Mouse (Mus musculus): ENCODE results near the gene AW011738.

DNA sequence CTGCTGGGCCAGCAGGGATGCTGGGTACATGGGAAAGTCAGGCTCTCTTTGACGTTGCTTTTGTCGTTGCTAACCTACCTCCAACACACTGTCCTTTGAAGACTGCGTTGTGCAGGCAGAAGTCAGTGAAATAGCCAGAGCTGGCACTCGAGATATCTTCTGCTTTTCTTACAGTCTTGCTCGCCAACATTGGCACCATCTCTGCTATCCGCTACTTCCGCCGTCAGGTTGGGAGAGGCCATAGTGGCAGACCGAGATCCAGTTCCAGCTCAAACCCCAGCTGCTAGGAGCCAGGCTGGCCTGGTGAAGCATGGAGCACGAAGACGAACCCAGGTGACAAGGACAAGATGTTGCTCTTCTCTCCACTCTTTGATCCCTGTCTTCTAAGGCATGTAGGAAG, 16.8 kb downstream of the AW011738 start:
- TF ChIP-seq CTCF (IDR thresholded peaks at IDR 0.05; ENCODE audit: control insufficient read depth, insufficient read depth, insufficient replicate concordance, low read depth, low read length) (no peak), POLR2A (IDR thresholded peaks at IDR 0.05; ENCODE audit: control insufficient read depth, low read depth, low read length) (no peak)

All from testis, adult 2 months (tissue).